Mouse (Mus musculus): ENCODE measurements at regions not wholly inside any gene's neighbourhood (a gene's known extent, or its start where the extent isn't known, plus 50 kb on each side); places are given as distances from the start of the nearest gene placed in this dataset.

GRCm38 (mm10) chr14:73861782-73862181 lies 200.8 kb downstream of the Gm21750 start:
- TF ChIP-seq CTCF (IDR thresholded peaks at IDR 0.05; ENCODE audit: low read depth, low read length), result no peak
- TF ChIP-seq POLR2A (IDR thresholded peaks at IDR 0.05; ENCODE audit: extremely low read depth, insufficient read depth, low read length), result no peak
